Mouse (Mus musculus) kidney, adult 18-20 months (tissue): ENCODE measurements around the gene Ctdsp2.

Source experiments
- DNase-seq: peaks from one replicate; pipeline ENCODE4 v3.0.0; 2021

Gene Ctdsp2

DNA sequence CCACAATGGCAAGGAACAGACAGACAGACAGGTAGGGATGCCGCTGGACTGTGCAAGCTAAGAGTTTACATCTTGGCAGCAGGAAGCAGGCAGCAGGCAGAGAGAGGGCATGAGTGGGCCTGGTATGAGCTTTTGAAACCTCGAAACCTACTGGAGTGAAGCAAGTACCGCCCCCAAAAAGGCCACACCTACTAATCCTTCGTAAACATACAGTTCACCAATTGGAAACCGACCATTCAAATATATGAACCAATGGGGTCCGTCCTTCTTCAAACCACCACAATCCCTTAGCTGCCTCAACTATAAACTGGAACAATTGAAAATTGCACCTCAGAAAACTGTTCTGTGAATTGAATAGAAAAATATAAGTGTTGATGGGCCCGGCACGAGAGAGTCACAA is 14.7 kb upstream of the Ctdsp2 start:
- DNase-seq = no peak

DNA sequence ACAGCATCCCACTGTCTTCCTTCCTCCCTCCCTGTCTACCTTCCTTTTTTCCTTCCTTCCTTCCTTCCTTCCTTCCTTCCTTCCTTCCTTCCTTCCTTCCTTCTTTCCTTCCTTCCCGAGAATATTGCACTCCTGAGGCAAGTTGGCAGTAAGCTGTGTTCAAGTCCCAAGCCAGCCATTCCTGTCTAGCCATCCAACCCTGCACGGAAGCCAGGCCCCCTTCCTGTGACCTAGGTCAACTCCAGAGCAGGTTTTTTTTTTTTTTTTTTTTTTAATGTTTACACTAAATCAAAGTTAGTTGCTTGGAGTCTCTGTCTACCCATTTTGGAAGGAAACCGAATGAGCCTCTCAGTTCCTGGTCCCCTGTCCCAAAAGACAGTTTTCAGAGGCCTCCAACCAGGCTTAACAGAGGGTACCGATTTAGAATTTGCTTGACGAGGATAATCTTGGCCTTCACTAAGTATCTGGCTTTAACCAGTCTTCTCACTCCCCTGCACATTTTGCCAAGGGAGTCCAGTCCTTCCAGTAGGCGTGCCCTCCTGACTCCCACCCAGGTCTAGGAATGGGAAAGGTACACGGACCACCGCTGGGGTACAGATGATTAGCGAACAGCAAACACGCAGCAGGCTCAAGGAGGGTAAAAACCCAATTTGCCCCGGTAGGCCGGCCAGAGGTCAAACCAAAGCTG is 7.0 kb upstream of the Ctdsp2 start:
- DNase-seq = no peak

DNA sequence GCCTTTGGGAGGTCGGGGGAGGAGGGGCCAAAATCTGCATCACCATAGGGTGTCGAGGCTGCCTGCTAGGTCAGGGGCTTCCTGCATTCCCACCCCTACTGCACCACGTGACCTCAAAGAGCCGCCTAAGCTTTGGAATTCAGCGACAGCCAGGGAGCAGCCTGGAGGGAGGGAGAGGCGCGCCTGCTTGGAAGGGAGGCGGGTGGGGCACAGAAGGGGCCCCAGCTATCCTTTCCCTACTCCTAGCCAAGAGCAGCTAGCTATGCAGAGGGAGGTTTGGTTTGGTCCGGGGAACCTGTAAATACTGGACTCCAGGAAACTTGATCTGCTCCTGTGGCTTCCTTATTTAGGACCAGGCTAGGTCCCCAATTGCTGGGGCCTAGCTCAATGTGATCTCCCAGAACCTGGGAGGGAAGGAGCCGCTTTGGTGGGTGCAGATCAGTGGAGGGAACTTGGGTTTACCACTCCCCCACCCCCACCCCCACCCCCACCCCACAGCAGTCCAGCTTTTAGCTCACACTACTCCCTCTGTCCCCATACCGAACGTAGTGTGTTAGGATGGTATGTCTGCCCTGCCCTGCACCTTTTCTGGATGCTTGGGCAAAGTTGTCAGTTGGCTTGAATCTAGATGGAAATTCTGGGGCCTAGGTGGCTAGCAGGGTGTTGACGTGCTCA is 6.3 kb upstream of the Ctdsp2 start:
- DNase-seq = peak; percentile 64

DNA sequence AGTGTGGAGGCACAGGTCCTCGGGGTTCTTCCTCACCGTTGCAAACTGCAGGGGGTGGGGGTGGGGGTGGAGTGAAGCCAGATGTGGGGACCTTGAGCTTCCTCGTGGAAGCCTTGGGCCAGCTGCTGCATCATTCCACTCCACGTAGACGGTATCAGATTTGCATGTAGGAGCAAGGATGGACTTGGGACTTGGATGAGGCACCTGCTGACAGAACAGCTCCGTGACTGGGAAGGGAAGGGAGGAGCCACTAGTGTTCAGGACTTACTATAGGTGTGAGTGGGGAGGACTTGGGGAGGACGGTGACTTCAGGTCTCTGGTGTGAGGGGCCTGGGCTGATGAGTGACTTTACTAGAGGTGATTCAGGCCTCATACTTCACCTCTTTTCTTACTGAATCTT is 5.5 kb upstream of the Ctdsp2 start:
- DNase-seq = no peak

DNA sequence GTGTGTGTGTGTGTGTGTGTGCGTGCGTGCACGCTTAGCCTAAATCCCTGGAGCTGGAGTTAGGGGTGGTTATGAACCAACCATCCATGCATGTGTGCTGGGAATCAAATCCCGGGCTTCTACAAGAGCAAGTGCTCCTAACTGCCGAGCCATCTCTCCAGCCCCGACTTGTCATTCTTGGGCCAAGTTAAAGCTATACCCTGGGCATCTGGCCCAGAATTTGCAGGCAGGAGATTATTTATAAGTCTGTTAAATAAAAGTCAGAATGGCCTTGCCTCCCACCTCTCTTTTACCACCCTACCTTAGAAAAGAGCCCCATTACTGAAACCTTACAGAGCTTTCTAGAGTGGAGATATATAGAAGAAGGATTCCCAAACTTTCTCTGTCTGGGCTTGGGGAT is 2.8 kb upstream of the Ctdsp2 start:
- no peak for DNase-seq

DNA sequence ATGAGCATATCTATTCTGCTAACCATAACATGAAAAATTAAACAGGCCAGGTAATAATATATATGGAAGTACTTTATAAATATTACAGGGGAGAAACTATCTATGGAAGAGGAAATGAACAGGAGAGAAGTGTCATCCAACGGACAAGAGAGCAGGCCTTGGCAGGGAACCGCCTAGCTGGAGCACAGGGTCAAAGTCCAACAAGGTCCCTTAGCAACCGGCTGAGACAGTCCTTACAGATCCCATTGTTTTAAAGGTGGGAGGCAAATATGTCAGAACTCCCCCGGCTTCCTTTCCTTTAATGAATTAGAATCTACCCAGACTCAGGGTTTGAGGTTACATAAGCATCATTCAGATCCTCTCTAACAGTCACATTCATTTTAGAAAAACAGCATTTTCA is 1.4 kb upstream of the Ctdsp2 start:
- DNase-seq = no peak

DNA sequence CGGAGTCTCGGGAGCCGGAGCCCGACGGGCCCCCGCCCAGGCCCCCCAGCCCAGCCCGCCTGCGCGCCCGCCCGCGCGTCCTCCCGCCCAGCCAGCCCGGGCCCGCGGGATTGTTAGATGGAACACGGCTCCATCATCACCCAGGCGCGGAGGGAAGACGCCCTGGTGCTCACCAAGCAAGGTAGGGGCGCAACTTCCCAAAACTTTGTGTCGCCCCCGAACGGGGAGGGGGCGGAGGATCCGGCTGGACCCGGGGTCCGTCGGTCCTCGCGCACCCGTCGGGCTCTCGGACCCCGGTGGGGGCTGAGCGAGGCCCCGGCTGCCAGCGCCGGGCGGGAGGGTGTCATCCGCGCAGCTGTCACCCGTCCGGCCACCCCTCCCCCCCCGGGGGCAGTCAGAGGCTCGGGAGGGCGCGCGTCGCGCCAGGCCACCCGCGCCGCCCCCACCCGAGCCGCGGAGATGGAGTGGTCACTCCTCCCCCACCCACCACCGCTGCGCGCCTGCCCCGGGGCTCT is 661 bp downstream of the Ctdsp2 start:
- DNase-seq = peak; percentile 75

DNA sequence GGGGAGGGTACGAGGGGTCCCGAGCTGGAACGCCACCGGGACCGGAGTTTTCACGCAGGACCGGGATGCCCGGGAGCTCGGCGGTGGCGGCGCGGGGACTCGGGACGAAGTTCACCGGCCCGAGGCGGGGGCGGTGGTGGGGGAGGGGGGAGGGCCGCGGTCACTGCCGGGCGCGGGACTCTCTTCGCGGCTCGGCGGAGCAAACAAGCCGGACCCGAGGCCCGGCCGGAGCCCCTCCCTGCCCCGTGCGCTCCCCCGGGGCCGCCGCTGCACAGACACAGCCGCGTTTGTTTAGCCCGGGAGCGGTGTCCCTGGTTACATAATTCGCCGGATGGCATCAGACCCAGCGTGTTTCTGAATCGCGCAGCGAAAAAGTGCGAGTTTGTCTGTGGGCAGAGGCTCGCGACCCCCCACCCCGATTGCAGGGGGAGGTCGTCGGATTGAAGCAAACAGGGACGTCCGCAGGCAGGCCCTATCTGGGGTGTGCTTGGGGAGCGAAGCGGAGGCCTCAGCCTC is 1.2 kb downstream of the Ctdsp2 start:
- peak; percentile 51 for DNase-seq

DNA sequence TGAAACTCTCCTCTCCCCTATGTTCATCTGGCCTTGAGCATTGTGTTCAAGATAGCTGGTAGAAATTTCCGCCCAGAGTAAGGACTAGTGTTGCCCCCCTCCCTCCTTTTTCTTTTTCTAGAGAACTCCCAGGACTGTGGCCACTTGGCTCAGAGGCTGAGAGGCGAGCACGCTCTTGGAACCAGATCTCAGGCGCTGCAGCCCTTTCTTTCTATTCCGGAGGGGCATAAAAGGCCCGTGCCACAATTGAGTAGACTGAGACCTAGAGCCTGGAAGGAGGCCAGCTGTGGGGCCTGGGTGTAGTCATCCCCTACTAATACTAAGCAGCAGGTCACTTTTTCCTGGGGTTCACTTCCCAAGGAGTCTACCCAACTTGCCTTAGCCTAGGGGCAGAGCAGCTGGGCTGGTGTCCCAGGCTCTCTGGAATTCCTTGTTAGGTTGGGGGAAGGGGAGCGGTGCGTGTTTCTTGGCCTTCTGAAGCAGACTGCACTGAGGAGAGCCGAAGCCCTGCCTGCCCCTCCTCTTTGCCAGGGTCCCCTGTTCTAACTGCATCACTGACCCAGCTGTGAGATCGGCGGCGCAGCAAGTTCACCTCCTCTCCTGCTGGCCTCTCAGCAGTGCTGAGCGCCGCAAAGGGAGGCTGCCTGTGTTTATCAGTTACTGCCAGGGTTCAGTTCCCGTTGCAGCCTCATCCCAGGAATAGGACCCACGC is 1.9 kb downstream of the Ctdsp2 start:
- peak; percentile 76 for DNase-seq

DNA sequence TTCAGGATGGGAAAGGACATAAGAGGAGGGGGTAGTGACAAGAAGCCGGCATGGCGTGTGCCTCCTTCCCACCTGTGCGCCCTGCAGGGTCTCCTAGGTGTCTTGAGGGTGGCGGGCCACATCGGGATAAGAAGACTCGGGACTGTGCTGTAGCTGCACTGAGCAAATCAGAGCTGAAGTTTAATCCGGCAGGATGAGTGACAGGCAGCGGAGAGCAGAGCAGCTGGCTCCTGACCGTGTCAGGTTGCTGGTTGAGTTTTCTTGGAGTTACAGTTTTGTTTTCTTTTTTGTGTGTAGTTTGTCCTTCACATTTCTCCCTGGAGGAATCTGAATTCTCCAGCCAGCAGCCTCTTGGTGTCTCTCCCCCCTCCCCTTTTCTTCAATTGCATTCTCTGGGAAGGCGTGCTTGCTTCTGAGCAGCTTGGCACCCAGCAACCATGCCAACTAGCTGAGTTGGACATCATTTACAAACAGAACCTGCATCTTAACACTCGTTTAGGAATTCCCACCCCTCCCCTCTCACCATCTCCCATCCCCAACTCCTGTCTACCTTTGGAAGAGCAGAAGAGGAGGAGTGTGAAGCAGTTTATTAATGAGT is 2.5 kb downstream of the Ctdsp2 start:
- DNase-seq = no peak

DNA sequence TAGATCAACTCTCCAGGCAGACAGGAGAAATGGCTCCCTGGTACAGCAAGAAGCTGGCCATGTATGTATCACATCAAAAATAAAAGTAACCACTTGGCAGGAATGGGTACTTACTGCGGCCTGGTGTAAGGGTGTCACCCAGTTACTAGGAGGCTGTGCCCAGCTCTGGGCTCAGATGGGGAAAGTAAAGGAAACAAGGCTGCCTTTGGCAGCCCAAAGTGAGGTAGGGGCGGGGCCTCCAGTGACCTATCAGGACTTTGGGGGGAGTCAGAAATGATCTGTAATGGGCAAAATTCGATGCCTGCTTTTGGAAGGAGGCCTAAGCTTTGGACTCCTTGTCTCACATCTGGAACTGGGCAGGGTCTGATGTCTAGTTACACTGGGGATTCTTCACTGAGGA is 3.2 kb downstream of the Ctdsp2 start:
- no peak for DNase-seq

DNA sequence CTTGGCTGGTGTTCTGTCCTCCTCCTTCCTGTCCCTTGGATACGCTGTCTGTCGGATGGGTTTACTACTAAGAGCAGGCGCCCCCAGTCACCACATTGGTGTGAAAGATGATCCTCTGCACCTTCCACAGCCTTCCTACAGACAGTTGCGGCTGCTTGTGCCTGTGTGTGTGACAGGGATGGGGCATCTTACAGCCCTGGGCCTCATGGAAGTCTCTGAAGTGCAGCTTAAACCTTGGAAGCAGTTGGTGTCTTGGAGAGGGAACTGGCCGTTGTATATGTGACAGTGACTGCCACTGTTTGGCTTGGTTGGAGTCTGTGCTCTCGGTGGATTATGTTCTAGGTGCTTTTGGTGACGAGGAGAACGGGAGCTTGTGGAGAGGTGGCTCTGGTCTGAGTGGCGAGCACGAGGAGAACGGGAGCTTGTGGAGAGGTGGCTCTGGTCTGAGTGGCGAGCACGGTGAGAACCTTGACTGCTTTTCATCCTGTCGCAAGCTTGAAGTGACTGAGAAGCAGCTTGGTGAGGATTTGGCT is 4.7 kb downstream of the Ctdsp2 start:
- no peak for DNase-seq

DNA sequence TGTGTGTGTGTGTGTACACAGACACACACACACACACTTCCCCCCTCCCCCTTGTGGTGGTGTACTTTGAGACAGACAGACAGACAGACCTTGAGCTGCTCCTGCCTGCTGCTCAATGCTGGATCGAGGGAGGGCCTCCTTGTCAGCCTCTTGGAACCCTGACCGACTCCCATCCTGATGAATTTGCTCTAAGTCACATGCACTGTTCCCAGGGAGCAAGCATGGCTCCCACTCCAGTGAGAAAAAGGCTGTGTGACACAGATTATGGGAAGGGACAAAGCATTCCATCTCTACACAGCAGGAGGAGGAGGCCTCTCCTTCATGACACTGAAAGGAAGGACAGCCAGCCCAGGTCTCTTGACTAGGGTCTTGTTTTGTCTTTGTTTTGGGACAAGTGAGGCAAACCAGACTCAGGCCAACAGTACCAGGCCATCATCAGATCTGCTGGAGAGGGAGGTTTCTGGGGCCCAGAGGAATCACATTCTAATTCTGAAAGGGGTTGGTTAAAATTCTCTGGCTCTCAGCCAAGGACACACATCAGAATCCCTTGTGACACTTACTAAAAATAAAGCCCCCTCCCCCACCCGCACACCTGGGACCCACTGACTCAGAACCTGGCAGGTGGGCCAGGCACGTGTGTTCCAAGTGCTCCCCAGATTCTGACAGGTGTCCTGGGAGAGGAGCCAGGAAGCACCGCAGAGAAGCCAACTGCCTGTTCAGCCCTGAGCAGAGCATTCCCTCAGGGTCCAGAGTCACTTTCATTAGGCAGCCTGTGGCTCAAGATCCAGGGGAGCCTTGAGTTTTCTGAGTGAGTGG is 5.9 kb downstream of the Ctdsp2 start:
- DNase-seq = peak; percentile 65

DNA sequence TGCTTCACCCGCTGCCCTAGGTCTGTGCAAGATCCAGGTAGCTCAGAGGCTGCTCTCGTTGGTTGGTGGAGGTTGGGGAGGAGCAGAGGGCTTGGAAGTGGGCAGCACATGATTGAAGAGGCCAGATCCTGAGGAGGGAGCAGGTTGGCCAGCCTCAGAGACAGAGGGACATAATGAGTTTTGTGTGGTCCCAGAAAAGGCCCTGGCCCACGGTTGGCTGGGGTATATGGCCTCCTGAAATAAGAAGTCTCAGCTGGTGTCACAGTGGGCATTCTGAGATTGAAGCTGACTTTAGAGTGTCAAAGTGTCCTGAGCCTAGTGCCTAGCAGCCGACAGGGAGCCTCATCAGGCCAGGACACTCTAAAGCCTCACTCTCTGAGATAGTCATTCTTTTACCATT is 6.6 kb downstream of the Ctdsp2 start:
- no peak for DNase-seq

DNA sequence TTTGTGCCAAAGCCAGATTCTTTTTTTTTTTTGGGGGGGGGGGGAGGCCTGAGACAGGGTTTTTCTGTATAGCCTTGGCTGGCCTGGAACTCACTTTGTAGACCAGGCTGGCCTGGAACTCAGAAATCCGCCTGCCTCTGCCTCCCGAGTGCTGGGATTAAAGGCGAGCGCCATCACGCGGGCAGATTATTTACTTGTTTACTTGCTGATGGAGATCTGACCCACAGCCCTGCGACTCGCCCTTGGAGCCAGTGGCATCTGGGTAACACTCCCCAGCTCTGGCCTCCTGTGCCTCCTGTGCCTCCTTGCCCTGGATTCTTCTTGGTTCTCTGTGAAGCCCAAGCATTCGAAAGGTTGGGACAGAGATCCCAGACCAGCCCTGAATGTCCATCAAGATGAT is 7.1 kb downstream of the Ctdsp2 start:
- no peak for DNase-seq

DNA sequence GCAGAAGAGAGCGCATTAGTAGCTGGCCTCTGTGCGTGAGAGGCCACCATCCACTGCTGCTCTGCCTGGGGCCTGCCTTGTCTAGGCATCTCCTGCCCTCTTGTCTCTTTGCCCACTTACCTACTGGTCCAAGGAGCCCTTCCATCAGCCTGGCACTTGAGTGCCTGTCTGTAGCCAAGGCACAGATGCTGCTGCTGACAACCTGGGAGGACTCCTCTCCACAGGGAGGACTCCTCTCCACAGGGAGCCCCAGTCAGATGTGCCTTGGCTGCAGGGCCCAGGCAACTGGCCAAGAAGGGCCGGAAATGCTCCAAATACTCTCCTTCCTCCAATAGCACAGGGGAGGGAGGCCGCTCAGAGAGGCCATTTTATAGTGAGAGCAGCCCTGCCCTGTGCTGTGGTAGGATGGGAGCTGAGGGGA is 8.0 kb downstream of the Ctdsp2 start:
- peak; percentile 86 for DNase-seq

DNA sequence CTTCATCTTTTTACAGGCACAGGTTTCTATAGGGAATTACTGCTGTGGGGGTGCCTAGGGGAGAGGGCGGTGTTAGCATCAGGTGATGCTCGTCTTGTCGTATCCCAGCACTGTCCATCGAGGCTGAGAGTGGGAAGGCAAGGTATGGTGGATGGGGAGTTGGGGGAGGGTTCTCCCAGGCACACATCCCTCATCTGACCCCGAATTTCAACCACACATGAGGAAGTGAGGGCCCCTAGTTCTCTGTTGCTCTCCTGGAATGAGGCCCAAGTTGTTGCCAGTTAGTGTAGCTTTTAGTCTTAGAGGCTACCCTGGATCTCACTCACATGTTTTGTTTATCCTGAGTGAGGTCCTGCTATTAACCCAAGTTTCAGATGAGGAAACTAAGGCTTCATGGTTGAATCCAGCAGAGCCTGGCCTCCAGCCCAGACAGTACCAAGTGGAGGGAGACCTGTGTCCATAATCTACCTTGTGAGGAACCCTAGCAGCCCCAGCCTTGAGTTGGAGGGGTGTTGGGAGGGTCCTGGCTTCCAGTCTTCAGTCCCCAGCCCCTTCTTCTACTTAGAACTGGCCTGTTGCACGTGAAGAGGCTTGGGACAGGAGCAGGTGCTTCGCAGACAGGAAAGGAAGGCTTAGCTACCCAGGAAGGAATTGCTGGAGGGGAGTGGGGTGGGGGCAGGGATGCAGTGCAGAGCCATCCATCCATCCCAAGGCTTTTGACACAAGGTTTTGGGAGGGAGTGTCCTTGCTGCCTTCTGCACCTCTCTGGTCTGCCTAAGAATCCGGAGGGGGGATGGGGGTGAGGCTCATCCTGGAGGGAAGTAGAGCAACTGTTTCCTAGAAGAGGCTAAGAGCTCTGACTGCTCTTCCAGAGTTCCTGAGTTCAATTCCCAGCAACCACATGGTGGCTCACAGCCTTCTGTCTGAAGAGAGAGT is 8.9 kb downstream of the Ctdsp2 start:
- DNase-seq = no peak

DNA sequence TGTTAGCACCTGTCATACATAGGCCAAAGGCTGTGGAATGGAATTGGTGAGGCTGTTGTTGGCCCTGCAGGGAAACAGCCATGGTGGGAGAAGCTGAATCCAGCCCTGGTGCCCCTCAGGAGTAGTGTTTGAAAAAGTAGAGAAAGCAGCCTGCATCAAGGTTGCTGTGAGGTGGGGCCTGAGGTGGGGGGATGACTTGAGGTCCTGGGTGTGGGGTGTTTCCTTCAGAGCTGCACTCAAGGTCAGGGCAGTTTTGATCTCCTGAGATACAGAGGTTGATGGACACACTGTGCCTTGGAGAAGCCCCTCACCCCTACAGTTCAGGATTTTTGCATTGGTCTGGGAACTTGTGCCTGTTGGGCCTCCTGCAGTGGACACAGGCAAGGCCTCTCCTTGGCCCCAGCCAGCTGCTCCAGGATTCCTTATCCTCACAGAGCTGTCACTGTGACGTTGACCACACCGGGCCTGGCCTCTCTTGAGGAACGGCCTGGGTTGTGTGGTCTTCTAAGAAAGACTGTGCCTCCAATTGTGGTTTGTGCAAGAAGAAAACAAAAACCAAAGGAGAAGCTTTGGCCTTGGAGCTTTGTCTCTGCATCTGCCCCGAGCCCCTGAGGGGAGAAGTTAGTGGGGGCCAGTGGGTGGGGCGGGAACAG is 10.1 kb downstream of the Ctdsp2 start:
- DNase-seq = no peak

DNA sequence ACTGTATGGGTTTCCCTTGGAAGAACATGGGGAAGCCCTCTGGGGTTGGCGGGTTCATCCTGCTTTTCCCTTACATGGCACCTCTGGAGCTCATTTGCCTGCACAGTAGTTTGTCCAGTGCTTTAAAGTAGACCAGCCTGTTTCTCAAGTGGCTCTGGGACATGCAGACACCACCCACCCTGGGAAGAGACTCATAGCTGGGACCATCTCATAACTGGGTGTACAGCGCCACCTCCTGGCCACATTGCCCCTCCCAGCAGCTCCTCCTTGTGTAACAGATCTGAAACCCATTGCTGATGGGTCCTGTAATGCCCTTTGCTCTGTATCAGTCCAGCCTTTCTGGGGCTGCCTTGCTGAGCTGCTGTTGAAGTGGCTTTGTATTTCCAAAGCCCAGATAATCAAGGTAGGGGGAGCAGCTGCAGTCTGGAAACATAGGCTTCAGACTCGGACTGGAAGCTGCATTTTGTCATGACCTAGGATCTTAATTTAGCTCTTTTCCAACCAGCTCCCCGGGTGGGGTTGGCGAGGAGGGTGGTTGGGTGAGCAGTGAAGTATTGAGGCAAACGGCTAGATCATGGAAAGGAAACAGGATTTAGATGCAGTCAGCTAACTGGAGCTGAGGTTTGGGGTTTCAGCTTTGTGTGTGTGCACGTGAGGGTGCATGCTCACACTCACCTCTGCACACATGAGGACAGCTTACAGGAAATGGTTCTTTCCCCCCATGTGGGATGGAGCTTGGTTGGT is 12.0 kb downstream of the Ctdsp2 start:
- peak; percentile 88 for DNase-seq

DNA sequence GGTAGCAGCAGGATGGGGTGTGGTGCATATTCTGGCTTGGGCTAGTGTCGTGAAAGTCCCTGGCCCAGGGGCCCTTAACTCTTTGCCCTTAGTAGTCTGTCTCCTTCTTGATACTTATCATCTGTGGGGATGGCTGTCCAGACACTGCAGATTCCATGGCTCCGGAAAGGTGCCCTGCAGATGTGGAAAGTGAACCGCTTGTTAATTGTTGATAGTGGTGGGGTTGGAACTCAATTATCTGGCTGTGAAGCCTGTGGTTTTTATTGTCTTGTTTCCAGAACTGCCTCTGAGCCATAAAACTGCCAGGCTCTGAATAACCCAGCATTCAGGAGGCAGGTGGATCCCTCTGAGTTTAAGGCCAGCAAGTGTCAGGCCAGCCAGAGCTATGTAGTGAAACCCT is 13.2 kb downstream of the Ctdsp2 start:
- DNase-seq = no peak
